Mouse (Mus musculus): ENCODE data around the gene Hoxb2. TPM values are rescaled to one million over a fixed set of nuclear protein-coding genes. Genes with fewer than 3 reads are reported as not detected.

The Hoxb2 gene
- polyA plus RNA-seq, 1 experiment from 2014 or later, result 11.2 TPM

DNA sequence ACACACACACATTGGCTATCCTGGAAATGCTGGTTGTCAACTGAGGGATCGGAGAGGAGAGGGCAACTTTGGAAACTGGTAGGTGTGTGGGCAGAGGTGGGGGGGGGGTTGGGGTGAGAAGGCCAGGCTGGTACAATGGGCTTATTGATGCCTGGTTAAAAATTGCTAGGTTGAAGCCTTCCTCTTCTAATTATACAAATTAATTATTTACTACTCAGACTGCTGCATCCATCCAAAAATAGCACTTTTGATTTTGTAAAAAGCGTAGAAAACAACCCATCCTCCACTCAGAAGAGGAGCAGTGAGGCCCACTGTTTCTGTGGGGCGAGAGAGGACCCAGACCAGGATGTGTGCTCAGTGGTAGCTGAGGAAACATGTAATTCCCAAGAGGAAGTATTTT, 15.3 kb upstream of the Hoxb2 start:
- peaks cover 23% of the 10 kb centered on the region for H3K4me1 ChIP-seq (replicated peaks; ENCODE audit: control insufficient read depth, insufficient read depth, low read length)
- 42% methylated on average over 3 of the region's 3 CpGs for WGBS
- ATAC-seq (replicated peaks; ENCODE audit: low FRiP score), result no peak

DNA sequence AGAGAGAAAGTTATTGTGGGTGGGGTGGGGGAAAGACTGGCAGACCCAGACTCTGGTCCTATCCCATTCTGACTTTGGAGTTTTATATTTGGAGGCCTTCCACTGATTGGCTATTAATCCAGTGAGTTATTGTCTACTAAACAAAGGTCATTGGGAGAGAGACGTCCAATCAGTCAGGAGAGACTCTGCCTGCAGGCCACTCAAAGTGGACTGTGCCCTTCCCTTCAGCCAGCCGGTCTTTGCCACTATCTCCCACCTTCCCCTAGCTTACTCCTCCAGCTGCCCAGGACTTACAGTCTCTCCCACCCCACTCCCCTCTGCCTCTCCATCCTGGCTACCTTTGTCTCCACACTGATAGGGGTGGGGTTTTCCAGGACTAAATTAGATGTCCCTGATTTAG, 13.7 kb upstream of the Hoxb2 start:
- DNase-seq (ENCODE audit: low spot score) (no peak), ATAC-seq (replicated peaks; ENCODE audit: low FRiP score) (no peak)
- WGBS, result 25% methylated on average over 2 of the region's 2 CpGs
- Histone ChIP-seq H3K27ac (ENCODE audit: low read depth, low read length) (no peak overlapping the region), H3K9ac (ENCODE audit: low read depth, low read length) (0 out of 2 replicates have a peak overlapping the region, but pooled peaks have one; percentile 9), H3K4me2 (no peak overlapping the region), H3K36me3 (ENCODE audit: control insufficient read depth, insufficient read depth, low read length) (no peaks in the 10 kb centered on the region), H3K4me1 (replicated peaks; ENCODE audit: control insufficient read depth, insufficient read depth, low read length) (peaks cover 25% of the 10 kb centered on the region), H3K9me3 (ENCODE audit: control insufficient read depth, low read length) (no peaks in the 10 kb centered on the region), H3K27me3 (replicated peaks; ENCODE audit: control insufficient read depth, insufficient read depth, low read length) (peaks cover 99% of the 10 kb centered on the region), H3K4me3 (ENCODE audit: low read depth, low read length) (no peak overlapping the region)

More for the DNA sequence above, 15.3 kb upstream of the Hoxb2 start:
- Histone ChIP-seq H3K36me3 (ENCODE audit: control insufficient read depth, insufficient read depth, low read length) (no peaks in the 10 kb centered on the region), H3K9me3 (ENCODE audit: control insufficient read depth, low read length) (no peaks in the 10 kb centered on the region), H3K27ac (ENCODE audit: low read depth, low read length) (no peak overlapping the region; the same call in 1 of the 2 replicates), H3K4me3 (ENCODE audit: low read depth, low read length) (no peak overlapping the region), H3K27me3 (replicated peaks; ENCODE audit: control insufficient read depth, insufficient read depth, low read length) (peaks cover 99% of the 10 kb centered on the region), H3K4me2 (0 out of 2 replicates have a peak overlapping the region, but pooled peaks have one; percentile 17), H3K9ac (ENCODE audit: low read depth, low read length) (no peak overlapping the region)
- DNase-seq (ENCODE audit: low spot score), result no peak

DNA sequence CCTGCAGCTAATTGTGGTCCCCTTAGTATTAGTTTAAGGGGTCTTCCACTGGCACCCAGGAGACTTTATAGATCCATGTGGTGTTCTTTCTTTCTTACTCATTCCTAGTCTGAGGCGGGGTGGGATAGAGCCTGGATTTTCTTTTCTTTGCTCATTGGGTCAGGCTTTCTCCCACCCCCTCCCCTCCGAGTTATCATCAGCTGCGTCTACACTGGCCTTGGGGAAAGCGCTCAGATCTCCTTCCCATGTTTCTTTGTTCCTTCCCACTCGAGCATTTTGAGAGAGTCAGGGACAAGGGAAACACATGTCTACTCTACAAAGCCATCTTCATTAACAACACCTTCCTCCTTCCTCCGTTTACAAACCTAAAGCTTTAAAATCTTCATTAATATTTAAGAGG, 13.3 kb upstream of the Hoxb2 start:
- DNase-seq (ENCODE audit: low spot score), result no peak
- H3K4me2 ChIP-seq, result no peak overlapping the region
- H3K4me3 ChIP-seq (ENCODE audit: low read depth, low read length), result no peak overlapping the region
- WGBS, result 31% methylated on average over 6 of the region's 6 CpGs
- H3K36me3 ChIP-seq (ENCODE audit: control insufficient read depth, insufficient read depth, low read length), result no peaks in the 10 kb centered on the region
- H3K9ac ChIP-seq (ENCODE audit: low read depth, low read length), result no peak overlapping the region
- H3K27me3 ChIP-seq (replicated peaks; ENCODE audit: control insufficient read depth, insufficient read depth, low read length), result peaks cover 99% of the 10 kb centered on the region
- H3K9me3 ChIP-seq (ENCODE audit: control insufficient read depth, low read length), result no peaks in the 10 kb centered on the region
- H3K4me1 ChIP-seq (replicated peaks; ENCODE audit: control insufficient read depth, insufficient read depth, low read length), result peaks cover 25% of the 10 kb centered on the region
- no peak overlapping the region for H3K27ac ChIP-seq (ENCODE audit: low read depth, low read length)
- ATAC-seq (replicated peaks; ENCODE audit: low FRiP score), result no peak

DNA sequence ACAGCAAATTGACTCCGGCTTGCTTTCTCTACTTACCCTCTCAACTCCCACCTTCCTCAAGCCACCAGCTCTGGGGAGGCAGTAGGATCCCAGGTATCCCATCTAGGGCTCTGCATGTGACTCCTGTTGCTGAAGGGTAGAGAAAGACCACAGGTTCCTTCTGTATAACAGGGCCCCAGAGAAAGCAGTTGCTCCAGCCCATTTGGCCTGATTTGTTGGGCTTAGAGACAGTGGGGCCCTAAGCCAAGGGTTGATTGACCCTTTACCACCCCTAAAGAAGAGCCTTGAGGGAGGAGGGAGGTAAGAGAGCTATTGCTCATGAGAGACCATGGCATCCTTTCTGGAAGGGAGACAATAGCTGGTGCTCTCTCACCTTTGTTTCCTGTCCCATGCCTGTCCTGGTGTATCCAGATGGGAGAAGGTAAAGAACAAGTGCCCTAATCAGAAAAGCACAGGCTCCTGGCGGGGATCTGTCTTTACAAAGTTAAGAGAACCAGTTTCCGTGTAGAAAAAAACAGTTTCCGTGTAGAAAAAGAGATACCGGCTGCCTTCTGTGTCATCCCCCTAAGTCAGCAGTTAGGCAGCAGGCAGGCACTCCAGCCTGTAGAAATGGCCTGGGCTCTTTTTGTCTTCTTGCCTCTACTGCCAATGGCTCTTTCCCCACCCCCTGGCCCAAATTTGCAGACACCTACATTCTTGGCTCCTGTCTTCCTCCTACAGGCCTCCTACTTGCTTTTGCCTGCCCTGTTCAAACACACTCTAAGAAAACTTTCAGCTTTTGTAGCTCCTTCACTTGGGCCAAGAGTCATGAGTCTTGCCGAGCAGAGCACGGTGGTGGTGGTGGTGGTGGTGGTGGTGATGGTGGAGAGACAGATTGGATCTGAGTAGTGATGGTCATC, 11.1 kb upstream of the Hoxb2 start:
- 23% methylated on average over 7 of the region's 7 CpGs for WGBS
- Histone ChIP-seq H3K27me3 (replicated peaks; ENCODE audit: control insufficient read depth, insufficient read depth, low read length) (peaks cover 99% of the 10 kb centered on the region), H3K4me3 (ENCODE audit: low read depth, low read length) (no peak overlapping the region)

DNA sequence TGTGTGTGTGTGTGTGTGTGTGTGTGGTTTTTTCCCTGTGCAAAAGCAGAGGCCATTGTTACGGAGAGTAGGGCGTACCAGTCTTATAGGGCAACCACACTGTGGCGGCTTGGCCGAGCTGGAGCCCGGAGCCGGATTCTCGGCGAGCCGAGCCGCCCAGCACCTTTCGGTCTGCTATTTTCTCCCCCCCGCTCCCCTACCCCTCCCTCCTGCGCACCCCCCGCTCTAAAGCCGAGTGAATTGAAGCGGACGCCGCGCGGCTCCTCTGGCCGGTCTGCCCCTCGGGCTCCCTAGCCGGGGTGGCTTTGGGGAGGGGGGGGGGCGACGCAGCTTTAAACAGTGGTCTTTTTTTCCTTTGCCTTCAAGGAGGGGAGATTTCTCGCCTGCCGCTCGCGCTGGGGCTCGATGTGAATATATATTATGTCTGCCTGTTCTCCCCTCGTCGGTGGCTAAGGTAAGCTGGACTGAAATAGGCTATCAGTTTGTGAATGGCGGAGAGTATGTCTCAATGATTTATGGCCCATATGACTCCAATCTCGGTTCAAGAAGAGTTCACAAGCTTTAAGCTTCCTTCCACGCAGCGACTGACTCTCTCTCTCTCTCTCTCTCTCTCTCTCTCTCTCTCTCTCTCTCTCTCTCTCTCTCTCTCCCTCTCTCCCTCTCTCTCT, 9.5 kb upstream of the Hoxb2 start:
- Histone ChIP-seq H3K4me3 (ENCODE audit: low read depth, low read length) (peak overlapping the region; percentile 34), H3K4me2 (peak overlapping the region; percentile 62), H3K9ac (ENCODE audit: low read depth, low read length) (peak overlapping the region; percentile 30; the same call in 1 of the 2 replicates), H3K27me3 (replicated peaks; ENCODE audit: control insufficient read depth, insufficient read depth, low read length) (peaks cover 99% of the 10 kb centered on the region), H3K4me1 (replicated peaks; ENCODE audit: control insufficient read depth, insufficient read depth, low read length) (peaks cover 16% of the 10 kb centered on the region), H3K9me3 (ENCODE audit: control insufficient read depth, low read length) (no peaks in the 10 kb centered on the region), H3K27ac (ENCODE audit: low read depth, low read length) (peak overlapping the region; percentile 84), H3K36me3 (ENCODE audit: control insufficient read depth, insufficient read depth, low read length) (no peaks in the 10 kb centered on the region)
- WGBS, result 2% methylated on average over 29 of the region's 36 CpGs
- ATAC-seq (replicated peaks; ENCODE audit: low FRiP score), result no peak
- no peak for DNase-seq (ENCODE audit: low spot score)

More for the DNA sequence above, 11.1 kb upstream of the Hoxb2 start:
- no peak for ATAC-seq (replicated peaks; ENCODE audit: low FRiP score)
- H3K9me3 ChIP-seq (ENCODE audit: control insufficient read depth, low read length), result no peaks in the 10 kb centered on the region
- H3K9ac ChIP-seq (ENCODE audit: low read depth, low read length), result no peak overlapping the region
- peaks cover 23% of the 10 kb centered on the region for H3K4me1 ChIP-seq (replicated peaks; ENCODE audit: control insufficient read depth, insufficient read depth, low read length)
- H3K4me2 ChIP-seq, result no peak overlapping the region
- H3K36me3 ChIP-seq (ENCODE audit: control insufficient read depth, insufficient read depth, low read length), result no peaks in the 10 kb centered on the region
- no peak for DNase-seq (ENCODE audit: low spot score)
- peak overlapping the region; percentile 55; the same call in 1 of the 2 replicates for H3K27ac ChIP-seq (ENCODE audit: low read depth, low read length)

DNA sequence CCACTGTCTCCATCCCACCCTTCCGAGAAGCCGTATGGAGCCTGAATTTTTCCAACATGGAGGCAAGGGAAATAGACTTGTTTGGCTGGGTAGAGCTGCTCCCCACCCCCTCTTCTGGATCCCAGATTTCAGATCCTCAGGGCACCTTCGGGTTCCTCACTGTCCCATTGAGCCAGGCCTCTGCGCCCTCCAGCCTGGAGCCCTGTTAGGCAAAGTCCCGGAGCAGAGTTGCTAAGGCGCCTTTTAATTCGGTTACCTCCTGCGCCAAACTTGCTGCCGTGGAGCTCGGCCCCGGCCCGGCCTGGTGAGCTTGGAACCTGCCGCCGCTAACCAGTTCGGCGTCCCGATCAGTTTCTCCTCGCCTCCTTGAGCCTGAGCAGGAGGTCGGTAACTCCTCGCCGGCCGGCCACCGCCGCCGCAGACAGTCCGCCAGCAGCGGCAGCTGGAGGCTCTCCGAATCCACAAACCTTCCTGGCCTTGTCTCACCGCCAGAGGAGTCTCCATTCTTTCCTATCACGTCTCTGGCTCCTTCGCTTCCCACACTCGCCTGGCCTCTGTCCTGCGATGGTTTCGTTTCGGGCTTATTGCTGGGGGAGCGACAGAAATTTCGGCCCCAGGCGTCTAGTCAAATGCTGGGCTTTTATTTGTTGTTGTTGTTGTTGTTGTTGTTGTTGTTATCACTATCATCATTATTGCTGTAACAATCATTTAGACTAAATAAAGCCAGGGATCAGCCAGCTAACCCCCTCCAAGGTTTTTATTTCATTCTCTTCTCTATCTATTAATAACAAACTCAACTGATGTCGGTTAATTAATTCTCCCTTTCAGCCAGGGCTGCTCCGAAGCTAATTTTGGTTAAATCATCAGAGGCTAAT, 8.4 kb upstream of the Hoxb2 start:
- WGBS, result 2% methylated on average over 40 of the region's 40 CpGs
- H3K4me2 ChIP-seq, result peak overlapping the region; percentile 62
- peak overlapping the region; percentile 35 for H3K4me3 ChIP-seq (ENCODE audit: low read depth, low read length)
- H3K4me1 ChIP-seq (replicated peaks; ENCODE audit: control insufficient read depth, insufficient read depth, low read length), result peaks cover 19% of the 10 kb centered on the region
- H3K27me3 ChIP-seq (replicated peaks; ENCODE audit: control insufficient read depth, insufficient read depth, low read length), result peaks cover 100% of the 10 kb centered on the region
- peak overlapping the region; percentile 56; the same call in 1 of the 2 replicates for H3K9ac ChIP-seq (ENCODE audit: low read depth, low read length)
- peak overlapping the region; percentile 84 for H3K27ac ChIP-seq (ENCODE audit: low read depth, low read length)
- ATAC-seq (replicated peaks; ENCODE audit: low FRiP score) (no peak), DNase-seq (ENCODE audit: low spot score) (no peak)
- no peaks in the 10 kb centered on the region for H3K9me3 ChIP-seq (ENCODE audit: control insufficient read depth, low read length)
- H3K36me3 ChIP-seq (ENCODE audit: control insufficient read depth, insufficient read depth, low read length), result no peaks in the 10 kb centered on the region

DNA sequence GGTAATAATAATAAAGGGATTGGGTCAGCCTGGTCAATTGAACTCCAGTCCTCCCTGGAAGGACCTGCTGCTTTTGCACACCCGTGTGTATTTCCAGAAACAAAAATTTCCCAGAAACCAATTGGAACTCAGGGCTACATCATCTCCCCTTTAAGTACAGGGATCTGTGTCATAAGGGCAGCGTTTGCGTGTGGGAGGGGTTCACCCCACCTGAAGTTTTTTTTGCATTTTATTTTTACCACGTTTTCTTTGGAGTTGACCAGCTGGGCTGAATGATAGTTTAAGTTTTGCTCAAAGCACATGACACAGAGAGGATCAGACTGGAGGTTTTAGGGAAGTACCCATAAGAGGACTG, 7.8 kb upstream of the Hoxb2 start:
- no peak overlapping the region; the same call in 1 of the 2 replicates for H3K27ac ChIP-seq (ENCODE audit: low read depth, low read length)

DNA sequence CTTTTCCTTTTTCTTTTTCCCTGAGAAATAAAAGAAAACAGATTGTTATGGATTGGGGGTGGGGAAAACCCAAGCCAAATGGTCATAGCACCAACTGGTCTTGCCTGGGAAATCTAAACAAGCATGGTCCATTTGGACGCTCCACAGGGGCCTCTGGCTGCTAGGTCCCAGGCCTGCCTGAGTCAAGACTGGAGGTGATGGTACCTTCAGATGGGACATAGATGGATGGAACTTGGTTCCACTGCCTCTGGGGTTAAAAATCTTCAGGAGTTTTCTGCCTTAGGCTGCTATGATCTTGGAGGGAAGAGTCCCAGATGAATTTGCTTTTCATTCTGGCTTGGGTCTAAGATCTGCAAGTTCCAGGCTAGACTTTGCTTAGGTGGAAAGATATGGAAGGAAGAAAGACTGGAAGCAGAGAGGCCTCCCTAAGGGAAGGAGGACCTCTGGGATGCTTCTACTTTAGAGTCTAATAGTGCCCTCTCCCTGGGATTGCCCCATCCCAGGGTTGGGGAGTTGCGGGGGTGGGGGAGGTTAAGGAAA, 7.0 kb upstream of the Hoxb2 start:
- 26% methylated on average over 2 of the region's 2 CpGs for WGBS
- Histone ChIP-seq H3K27me3 (replicated peaks; ENCODE audit: control insufficient read depth, insufficient read depth, low read length) (peaks cover 96% of the 10 kb centered on the region), H3K4me3 (ENCODE audit: low read depth, low read length) (no peak overlapping the region), H3K9me3 (ENCODE audit: control insufficient read depth, low read length) (no peaks in the 10 kb centered on the region), H3K36me3 (ENCODE audit: control insufficient read depth, insufficient read depth, low read length) (no peaks in the 10 kb centered on the region), H3K27ac (ENCODE audit: low read depth, low read length) (no peak overlapping the region; the same call in 1 of the 2 replicates), H3K9ac (ENCODE audit: low read depth, low read length) (0 out of 2 replicates have a peak overlapping the region, but pooled peaks have one; percentile 30), H3K4me2 (no peak overlapping the region; the same call in 1 of the 2 replicates), H3K4me1 (replicated peaks; ENCODE audit: control insufficient read depth, insufficient read depth, low read length) (peaks cover 19% of the 10 kb centered on the region)
- no peak for ATAC-seq (replicated peaks; ENCODE audit: low FRiP score)
- DNase-seq (ENCODE audit: low spot score), result no peak

More for the DNA sequence above, 7.8 kb upstream of the Hoxb2 start:
- no peak for ATAC-seq (replicated peaks; ENCODE audit: low FRiP score)
- H3K27me3 ChIP-seq (replicated peaks; ENCODE audit: control insufficient read depth, insufficient read depth, low read length), result peaks cover 97% of the 10 kb centered on the region
- no peak overlapping the region; the same call in 1 of the 2 replicates for H3K4me3 ChIP-seq (ENCODE audit: low read depth, low read length)
- H3K4me1 ChIP-seq (replicated peaks; ENCODE audit: control insufficient read depth, insufficient read depth, low read length), result peaks cover 19% of the 10 kb centered on the region
- no peaks in the 10 kb centered on the region for H3K9me3 ChIP-seq (ENCODE audit: control insufficient read depth, low read length)
- no peaks in the 10 kb centered on the region for H3K36me3 ChIP-seq (ENCODE audit: control insufficient read depth, insufficient read depth, low read length)
- no peak for DNase-seq (ENCODE audit: low spot score)
- peak overlapping the region; percentile 62 for H3K4me2 ChIP-seq
- H3K9ac ChIP-seq (ENCODE audit: low read depth, low read length), result 0 out of 2 replicates have a peak overlapping the region, but pooled peaks have one; percentile 30
- 7% methylated on average over 4 of the region's 4 CpGs for WGBS
